Mouse (Mus musculus) liver, embryonic 11.5 days (tissue): ENCODE results near the gene Snrpd3. TPM values are rescaled to one million over a fixed set of nuclear protein-coding genes. Genes with fewer than 3 reads are reported as not detected.
"Not testable (repeated sequence)": the region's sequence is repeated elsewhere in the genome, so short reads cannot be mapped to it uniquely, and the experiment has no call there.

Source experiments
- ATAC-seq: fragments of 200-750 bp; cut with Nextera tagmentation; replicated peaks from 2 replicates; pipeline ENCODE4 v1.8.0; 2017; ENCODE audit warnings: moderate number of reproducible peaks, mild to moderate bottlenecking, moderate TSS enrichment, moderate library complexity; ENCODE audit not compliant: low FRiP score
- DNase-seq: peaks from one replicate; pipeline ENCODE4 v3.0.0-alpha.2; 2017; ENCODE audit warnings: low spot score
- H3K27ac ChIP-seq: fragments of 300-500 bp; sonication (generic); 2 replicates; pipeline ENCODE4 v1.5.1; 2014; ENCODE audit warnings: mild to moderate bottlenecking, low read depth, low read length, control low read depth
- H3K27me3 ChIP-seq: fragments of 300-500 bp; sonication (generic); replicated peaks from 2 replicates; pipeline ENCODE4 v1.6.1; 2014; ENCODE audit warnings: low read length, mixed read lengths; ENCODE audit not compliant: control insufficient read depth, insufficient read depth
- H3K36me3 ChIP-seq: fragments of 300-500 bp; sonication (generic); 2 replicates; pipeline ENCODE4 v1.6.1; 2014; ENCODE audit warnings: mild to moderate bottlenecking, low read length, moderate library complexity, mixed read lengths; ENCODE audit not compliant: control insufficient read depth, insufficient read depth
- H3K4me1 ChIP-seq: fragments of 300-500 bp; sonication (generic); replicated peaks from 2 replicates; pipeline ENCODE4 v1.6.1; 2014; ENCODE audit warnings: low read length, mixed read lengths; ENCODE audit not compliant: control insufficient read depth, insufficient read depth
- H3K4me2 ChIP-seq: fragments of 300-500 bp; sonication (generic); 2 replicates; pipeline ENCODE4 v1.6.1; 2014; ENCODE audit warnings: mild to moderate bottlenecking, control low read depth, moderate library complexity
- H3K4me3 ChIP-seq: fragments of 300-500 bp; sonication (generic); 2 replicates; pipeline ENCODE4 v1.5.1; 2014; ENCODE audit warnings: low read depth, low read length, control low read depth
- H3K9ac ChIP-seq: fragments of 300-500 bp; sonication (generic); 2 replicates; pipeline ENCODE4 v1.6.1; 2014; ENCODE audit warnings: low read depth, low read length, control low read depth
- H3K9me3 ChIP-seq: fragments of 300-500 bp; sonication (generic); 2 replicates; pipeline ENCODE4 v1.6.1; 2016; ENCODE audit warnings: low read length, inconsistent platforms, mixed read lengths; ENCODE audit not compliant: control insufficient read depth
- WGBS: fragments of 180-500 bp; shearing (Covaris S2); extraction: QIAGEN DNeasy Blood & Tissue Kit; methylation state at CpG from one replicate; pipeline ENCODE4 v1.1.7; 2014; 5-methylcytosine and 5-hydroxymethylcytosine counted together
- polyA plus RNA-seq: library from polyadenylated mRNA; unstranded; fragments of >200 nt; fragmentation: Nextera tagmentation; extraction: Ambion mirVana; gene quantifications from 2 replicates; pipeline ENCODE4 v1.2.1, GENCODE M21; 2014

Gene Snrpd3
- polyA plus RNA-seq, 1 experiment from 2014 or later: 328 TPM

DNA sequence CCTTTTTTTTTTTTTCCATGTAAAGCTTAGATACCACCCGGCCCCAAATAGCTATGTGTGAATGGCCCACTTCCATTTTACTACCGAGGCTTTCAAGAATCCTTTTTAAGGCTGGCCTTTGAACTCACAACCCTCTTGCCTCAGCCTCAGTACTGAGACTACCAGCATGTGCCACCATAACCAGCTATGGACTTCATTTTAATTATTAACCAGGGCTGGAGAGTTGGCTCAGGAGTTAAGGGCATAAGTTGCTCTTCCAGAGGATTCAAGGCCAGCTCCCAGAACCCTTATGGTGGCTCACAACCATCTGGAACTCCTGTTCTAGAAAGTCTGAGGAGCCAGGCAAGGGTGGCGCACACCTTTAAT is 12.2 kb upstream of the Snrpd3 start:
- Histone ChIP-seq H3K9me3 (no peaks in the 10 kb centered on the region; the same call in 1 of the 2 replicates), H3K4me3 (no peak overlapping the region), H3K36me3 (peaks cover 30% of the 10 kb centered on the region), H3K4me2 (no peak overlapping the region), H3K4me1 (peaks cover 12% of the 10 kb centered on the region; the same call in 1 of the 2 replicates), H3K9ac (no peak overlapping the region), H3K27ac (no peak overlapping the region; the same call in 1 of the 2 replicates), H3K27me3 (no peaks in the 10 kb centered on the region)
- WGBS: 61% methylated on average over 3 of the region's 3 CpGs
- DNase-seq: no peak
- ATAC-seq: no peak

DNA sequence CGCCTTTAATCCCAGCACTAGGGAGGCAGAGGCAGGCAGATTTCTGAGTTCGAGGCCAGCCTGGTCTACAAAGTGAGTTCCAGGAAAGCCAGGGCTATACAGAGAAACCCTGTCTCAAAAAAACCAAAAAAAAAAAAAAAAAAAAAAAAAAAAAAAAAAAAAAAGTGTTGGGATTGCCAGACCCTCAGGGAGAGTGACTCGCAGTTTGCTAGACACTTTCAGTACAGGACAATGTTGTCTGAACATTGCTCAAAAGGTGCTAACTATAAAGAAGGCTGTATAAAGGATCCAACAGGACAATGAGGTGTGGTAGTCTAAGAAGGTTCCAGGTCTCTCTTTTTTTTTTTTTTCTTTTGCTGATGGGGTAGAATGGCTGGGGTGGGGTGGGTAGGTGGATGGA is 11.4 kb upstream of the Snrpd3 start:
- H3K9me3 ChIP-seq, H3K4me1 ChIP-seq, H3K4me2 ChIP-seq, H3K27ac ChIP-seq, H3K27me3 ChIP-seq, DNase-seq, H3K9ac ChIP-seq, H3K4me3 ChIP-seq, ATAC-seq: not testable (repeated sequence)
- peaks cover 39% of the 10 kb centered on the region for H3K36me3 ChIP-seq
- 90% methylated on average over 3 of the region's 3 CpGs for WGBS

DNA sequence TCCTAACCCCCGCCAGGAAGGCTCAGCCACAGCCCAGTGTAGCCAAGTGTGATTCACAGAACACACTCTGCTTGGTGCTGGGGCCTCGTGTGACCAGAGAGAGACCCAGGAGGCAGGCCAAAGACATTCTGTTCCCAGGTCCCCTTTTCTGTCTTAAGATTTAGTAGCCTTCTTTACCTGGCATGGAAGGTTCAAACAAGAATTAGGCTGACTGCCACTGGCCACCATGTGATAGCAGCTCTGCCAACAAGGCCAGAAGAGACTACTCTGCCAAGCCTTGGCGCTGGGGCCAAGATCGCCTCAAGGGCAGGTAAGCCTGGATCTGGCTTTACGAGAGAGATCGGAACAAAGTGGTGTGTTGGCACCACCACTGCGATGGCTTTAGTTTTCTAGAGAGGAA is 6.9 kb upstream of the Snrpd3 start:
- no peaks in the 10 kb centered on the region for H3K9me3 ChIP-seq
- no peaks in the 10 kb centered on the region for H3K27me3 ChIP-seq
- H3K36me3 ChIP-seq: peaks cover 47% of the 10 kb centered on the region
- no peak overlapping the region for H3K4me2 ChIP-seq
- H3K27ac ChIP-seq: no peak overlapping the region
- H3K9ac ChIP-seq: no peak overlapping the region
- peaks cover 21% of the 10 kb centered on the region for H3K4me1 ChIP-seq
- H3K4me3 ChIP-seq: no peak overlapping the region
- 94% methylated on average over 7 of the region's 7 CpGs for WGBS
- DNase-seq (no peak), ATAC-seq (no peak)

DNA sequence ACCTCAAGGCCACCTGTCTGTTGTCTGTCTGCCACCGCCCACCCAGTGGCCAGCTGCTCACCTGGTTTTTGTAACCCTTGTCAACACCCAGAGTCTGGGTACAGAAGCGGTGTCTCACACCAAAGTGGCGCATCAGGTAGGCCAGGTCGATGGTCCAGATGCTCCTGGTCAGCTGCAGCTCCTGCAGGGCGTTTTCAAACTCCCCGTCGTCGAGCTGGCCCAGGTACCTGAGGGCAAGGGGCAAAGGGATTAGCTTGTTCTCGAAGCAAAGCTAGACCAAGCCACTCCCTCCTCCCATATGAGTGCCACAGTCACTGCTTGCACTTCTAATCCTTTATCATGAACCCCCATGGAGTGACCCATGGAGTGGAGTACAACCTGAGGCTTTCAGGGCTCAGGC is 6.3 kb upstream of the Snrpd3 start:
- Histone ChIP-seq H3K9me3 (no peaks in the 10 kb centered on the region), H3K4me1 (peaks cover 28% of the 10 kb centered on the region), H3K4me2 (no peak overlapping the region), H3K4me3 (no peak overlapping the region), H3K27me3 (no peaks in the 10 kb centered on the region), H3K27ac (no peak overlapping the region), H3K36me3 (peaks cover 47% of the 10 kb centered on the region), H3K9ac (no peak overlapping the region)
- WGBS: 89% methylated on average over 9 of the region's 9 CpGs
- ATAC-seq: no peak
- no peak for DNase-seq

DNA sequence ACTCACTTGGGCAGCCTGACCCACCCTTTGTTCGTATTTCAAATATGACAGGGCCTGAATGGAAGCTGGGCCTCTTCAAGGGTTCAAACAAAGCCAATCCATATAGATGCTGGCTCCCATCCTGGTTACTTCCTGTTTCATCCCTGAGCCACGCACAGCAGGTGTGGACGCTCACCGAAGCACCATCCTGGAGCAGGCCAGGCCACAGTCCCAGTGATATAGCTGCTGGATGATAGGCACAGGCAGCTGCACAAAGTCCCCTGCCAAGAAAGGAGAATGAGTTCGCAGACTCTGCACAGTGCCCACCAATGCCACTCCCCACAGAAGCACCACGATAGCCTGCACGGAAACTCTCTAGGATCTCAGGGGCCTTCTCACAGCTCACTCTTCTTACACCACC is 5.5 kb upstream of the Snrpd3 start:
- H3K27ac ChIP-seq: no peak overlapping the region
- no peak overlapping the region for H3K4me3 ChIP-seq
- H3K4me1 ChIP-seq: peaks cover 31% of the 10 kb centered on the region
- WGBS: 96% methylated on average over 7 of the region's 7 CpGs
- H3K9me3 ChIP-seq: no peaks in the 10 kb centered on the region
- peaks cover 42% of the 10 kb centered on the region for H3K36me3 ChIP-seq
- ATAC-seq: no peak
- DNase-seq: no peak
- no peak overlapping the region for H3K9ac ChIP-seq
- H3K27me3 ChIP-seq: no peaks in the 10 kb centered on the region
- H3K4me2 ChIP-seq: no peak overlapping the region

DNA sequence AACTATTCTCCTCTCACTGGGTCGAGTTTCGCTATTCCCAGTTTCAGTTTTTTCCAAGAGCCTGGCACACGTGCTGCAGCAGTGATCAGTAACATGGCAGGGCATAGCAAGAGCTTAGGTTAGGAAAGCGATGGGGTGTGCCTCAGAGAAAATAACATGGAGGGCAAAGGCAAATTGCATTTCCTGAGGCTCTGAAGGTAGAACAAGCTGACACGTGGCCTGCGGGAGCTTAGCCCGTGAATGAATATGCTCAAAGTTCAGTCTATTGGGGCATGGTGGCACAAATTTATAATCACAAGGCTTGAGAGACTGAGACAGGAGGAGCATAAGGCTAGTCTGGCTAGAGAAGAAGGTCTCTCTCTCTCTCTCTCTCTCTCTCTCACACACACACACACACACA is 4.6 kb upstream of the Snrpd3 start:
- peaks cover 37% of the 10 kb centered on the region for H3K36me3 ChIP-seq
- peaks cover 31% of the 10 kb centered on the region for H3K4me1 ChIP-seq
- DNase-seq (no peak), ATAC-seq (no peak)
- WGBS: 89% methylated on average over 7 of the region's 7 CpGs
- H3K4me2 ChIP-seq: no peak overlapping the region
- H3K9ac ChIP-seq: no peak overlapping the region
- no peaks in the 10 kb centered on the region for H3K27me3 ChIP-seq
- no peaks in the 10 kb centered on the region for H3K9me3 ChIP-seq
- no peak overlapping the region for H3K27ac ChIP-seq
- H3K4me3 ChIP-seq: no peak overlapping the region

DNA sequence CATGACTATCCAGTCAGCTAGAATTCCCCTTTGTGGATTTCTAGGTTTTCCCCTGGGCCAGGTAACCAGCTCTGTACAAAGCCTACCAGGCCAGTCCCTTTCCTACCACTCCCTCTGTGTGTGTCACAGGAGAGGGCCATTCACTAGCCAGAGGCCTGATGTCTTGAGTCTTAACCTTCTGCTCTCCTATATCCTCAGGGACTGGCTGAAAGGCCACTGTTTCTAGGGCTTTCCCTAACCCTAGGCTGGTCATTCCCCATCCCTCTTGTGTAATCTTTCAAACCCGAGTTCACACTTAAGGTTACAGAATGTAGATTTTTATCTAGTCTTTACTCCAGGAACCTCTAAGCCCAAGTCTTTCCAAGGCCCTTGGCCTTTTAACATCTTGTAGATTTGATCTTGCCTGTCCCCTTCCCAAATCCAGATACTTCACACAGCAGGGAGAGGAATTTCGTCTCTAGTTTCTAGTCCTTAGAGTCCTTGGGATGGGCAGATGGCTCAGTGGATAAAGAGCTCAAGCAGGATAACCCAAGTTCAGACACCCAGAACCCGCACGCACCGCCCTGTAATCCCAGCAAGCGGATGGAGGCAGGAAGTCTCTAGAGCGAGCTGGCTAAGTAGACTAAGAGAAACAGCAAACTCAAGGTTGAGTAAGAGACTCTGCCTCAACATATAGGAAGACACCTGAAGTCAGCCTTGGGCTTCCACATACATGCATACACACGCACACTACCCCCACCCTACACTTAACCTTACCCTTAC is 3.9 kb upstream of the Snrpd3 start:
- H3K27ac ChIP-seq: peak overlapping the region; percentile 96; the same call in 1 of the 2 replicates
- no peaks in the 10 kb centered on the region for H3K9me3 ChIP-seq
- ATAC-seq: no peak
- DNase-seq: no peak
- H3K36me3 ChIP-seq: peaks cover 32% of the 10 kb centered on the region
- no peak overlapping the region for H3K9ac ChIP-seq
- peaks cover 31% of the 10 kb centered on the region for H3K4me1 ChIP-seq
- no peaks in the 10 kb centered on the region for H3K27me3 ChIP-seq
- peak overlapping the region; percentile 92 for H3K4me2 ChIP-seq
- WGBS: 66% methylated on average over 8 of the region's 8 CpGs
- peak overlapping the region; percentile 89 for H3K4me3 ChIP-seq

DNA sequence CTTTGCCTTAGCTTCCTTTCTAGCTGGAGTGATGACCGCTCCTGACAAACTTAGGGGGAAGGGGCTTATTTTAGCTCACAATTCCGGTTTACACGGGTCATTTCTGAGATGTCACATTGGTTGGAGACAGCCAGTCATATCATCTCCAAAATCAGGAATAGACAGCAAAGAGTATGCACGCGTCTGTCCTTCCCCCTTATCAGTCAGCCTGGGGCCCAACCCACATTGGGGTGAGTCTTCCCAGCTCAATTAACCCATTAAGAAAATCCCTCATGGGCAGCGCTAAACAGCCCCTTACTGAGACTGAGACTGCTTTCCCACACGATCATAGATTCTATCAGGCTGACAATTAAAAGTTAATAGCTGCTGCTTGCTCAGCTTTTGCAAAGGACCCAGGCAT is 3.0 kb upstream of the Snrpd3 start:
- Histone ChIP-seq H3K36me3 (peaks cover 25% of the 10 kb centered on the region), H3K4me3 (peak overlapping the region; percentile 89)
- WGBS: 26% methylated on average over 7 of the region's 7 CpGs

More for the DNA sequence above, 3.0 kb upstream of the Snrpd3 start:
- no peaks in the 10 kb centered on the region for H3K27me3 ChIP-seq
- DNase-seq (no peak), ATAC-seq (no peak)
- H3K9ac ChIP-seq: peak overlapping the region; percentile 31; the same call in 1 of the 2 replicates
- H3K27ac ChIP-seq: peak overlapping the region; percentile 96
- peak overlapping the region; percentile 92 for H3K4me2 ChIP-seq
- H3K4me1 ChIP-seq: peaks cover 39% of the 10 kb centered on the region
- no peaks in the 10 kb centered on the region for H3K9me3 ChIP-seq
